Mouse (Mus musculus) E14TG2a.4 (cell line): ENCODE measurements at regions not wholly inside any gene's neighbourhood (a gene's known extent, or its start where the extent isn't known, plus 50 kb on each side); places are given as distances from the start of the nearest gene placed in this dataset.

Experiments used
- H3K27me3 ChIP-seq: 2 replicates; pipeline ENCODE4 v1.6.1; 2014; ENCODE audit warnings: low read length, control low read depth; ENCODE audit not compliant: insufficient read depth
- H3K36me3 ChIP-seq: 2 replicates; pipeline ENCODE4 v1.6.1; 2014; ENCODE audit warnings: low read length, control low read depth; ENCODE audit not compliant: insufficient read depth
- H3K4me1 ChIP-seq: replicated peaks from 2 replicates; pipeline ENCODE4 v1.6.1; 2014; ENCODE audit warnings: low read depth, low read length, control low read depth
- H3K4me3 ChIP-seq: replicated peaks from 2 replicates; pipeline ENCODE4 v1.5.1; 2014; ENCODE audit warnings: mild to moderate bottlenecking, low read length
- H3K9me3 ChIP-seq: 2 replicates; pipeline ENCODE4 v1.6.1; 2014; ENCODE audit warnings: low read length, control low read depth
- CTCF ChIP-seq: conservative IDR thresholded peaks from 2 replicates; pipeline ENCODE4 v1.5.1; 2014; ENCODE audit warnings: low read length
- NANOG ChIP-seq: IDR thresholded peaks from 2 replicates; pipeline ENCODE4 v1.6.1; 2014; ENCODE audit warnings: borderline replicate concordance, low read length, mixed read lengths
- POU5F1 ChIP-seq: IDR thresholded peaks from 2 replicates; pipeline ENCODE4 v1.6.1; 2014; ENCODE audit warnings: low read length, borderline replicate concordance

- TF ChIP-seq CTCF: no peak
- H3K4me3 ChIP-seq: no peak overlapping the region
These were observed 64.9 kb upstream of the Sipa1l1 start for GRCm38 (mm10) chr12:82104211-82104610.

GRCm38 (mm10) chr12:82105184-82106031 lies 63.7 kb upstream of the Sipa1l1 start:
- H3K4me1 ChIP-seq: no peaks in the 10 kb centered on the region
- H3K36me3 ChIP-seq: no peaks in the 10 kb centered on the region
- peaks cover 11% of the 10 kb centered on the region for H3K9me3 ChIP-seq

More at GRCm38 (mm10) chr12:82104211-82104610, 64.9 kb upstream of the Sipa1l1 start:
- Histone ChIP-seq H3K36me3 (no peaks in the 10 kb centered on the region), H3K4me1 (no peaks in the 10 kb centered on the region), H3K27me3 (no peaks in the 10 kb centered on the region), H3K9me3 (peaks cover 11% of the 10 kb centered on the region)

GRCm38 (mm10) chr12:82115766-82116165 lies 53.4 kb upstream of the Sipa1l1 start:
- Histone ChIP-seq H3K9me3 (no peaks in the 10 kb centered on the region), H3K27me3 (peaks cover 2% of the 10 kb centered on the region; the same call in 1 of the 2 replicates), H3K36me3 (no peaks in the 10 kb centered on the region), H3K4me3 (no peak overlapping the region), H3K4me1 (no peaks in the 10 kb centered on the region)
- no peak for TF ChIP-seq POU5F1
- TF ChIP-seq CTCF: no peak
- no peak for TF ChIP-seq NANOG

More at GRCm38 (mm10) chr12:82105184-82106031, 63.7 kb upstream of the Sipa1l1 start:
- TF ChIP-seq POU5F1 (no peak), CTCF (no peak), NANOG (no peak)
- no peaks in the 10 kb centered on the region for H3K27me3 ChIP-seq
- no peak overlapping the region for H3K4me3 ChIP-seq
